Mouse (Mus musculus): Measurements from ENCODE around the gene Arnt2.

Gene Arnt2

DNA sequence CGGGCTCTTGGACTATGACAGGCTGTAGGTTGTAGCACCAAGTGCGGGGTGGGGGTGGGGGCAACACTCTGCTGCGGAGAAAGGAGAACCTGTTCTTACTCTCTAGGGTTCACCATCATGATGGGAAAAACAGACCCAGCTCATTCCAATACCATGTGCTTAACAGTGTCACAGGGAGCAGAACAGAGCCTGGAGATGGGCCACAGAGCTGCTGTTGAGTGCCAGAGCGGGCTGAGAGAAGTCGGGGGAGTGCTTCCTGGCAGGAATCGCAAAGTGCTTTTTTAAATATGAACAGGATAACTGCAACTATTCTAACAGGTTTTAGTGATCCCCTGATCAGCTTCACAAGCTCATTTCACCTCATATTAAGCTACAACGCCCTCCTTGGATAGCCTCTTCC, 116.9 kb downstream of the Arnt2 start:
- DNase-seq (ENCODE audit: low spot score in 2 of 2): no peak

DNA sequence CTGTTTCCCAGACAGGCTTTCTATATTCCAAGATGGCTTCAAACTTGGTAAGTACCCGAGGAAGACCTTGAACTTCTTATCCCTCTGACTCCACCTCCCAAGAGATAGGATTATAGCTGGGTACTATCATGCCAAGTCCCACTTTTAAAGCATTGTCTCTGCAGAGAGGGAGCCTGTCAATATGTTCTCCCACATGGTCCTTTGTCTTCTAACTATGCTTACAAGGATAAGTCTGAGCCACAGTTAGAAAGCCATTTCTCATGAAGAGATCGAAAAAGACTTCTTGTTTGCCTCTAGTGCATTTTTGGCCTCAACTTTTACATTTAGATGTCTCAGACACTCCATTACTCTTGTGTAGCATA, 122.8 kb downstream of the Arnt2 start:
- no peak for DNase-seq (ENCODE audit: low spot score in 2 of 2)

DNA sequence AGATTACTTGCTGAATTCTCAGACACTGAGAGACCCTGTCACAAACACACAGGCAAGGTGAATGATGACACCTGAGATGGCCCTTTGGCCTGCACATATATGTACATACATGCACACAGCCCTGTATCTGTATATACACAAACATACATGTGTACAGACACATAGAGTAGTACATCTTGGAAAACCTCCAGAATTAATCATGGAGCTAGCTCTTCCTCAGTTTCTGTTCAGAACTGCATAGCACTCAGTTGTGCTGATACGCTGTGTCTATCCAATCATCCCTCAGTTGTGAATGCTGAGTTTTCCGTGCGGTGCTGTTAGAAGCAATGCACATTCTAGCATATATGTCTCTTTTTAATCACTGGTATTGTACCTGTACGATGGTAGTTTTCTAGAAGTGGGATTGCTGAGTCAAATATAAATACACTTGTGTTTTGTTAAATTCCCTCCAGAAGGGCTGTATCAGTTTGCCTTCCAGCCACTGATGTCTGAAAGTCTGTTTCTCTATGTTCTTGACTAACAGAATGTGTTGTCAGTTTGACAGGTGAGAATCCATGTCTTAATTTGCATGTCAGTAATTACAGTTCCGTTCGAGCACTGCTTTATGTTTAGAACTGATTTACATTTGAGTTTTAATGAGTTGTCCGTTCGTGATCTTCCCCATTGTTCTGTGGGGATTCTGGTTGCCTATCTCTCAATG, 123.3 kb downstream of the Arnt2 start:
- no peak for DNase-seq (ENCODE audit: low spot score in 2 of 2)

DNA sequence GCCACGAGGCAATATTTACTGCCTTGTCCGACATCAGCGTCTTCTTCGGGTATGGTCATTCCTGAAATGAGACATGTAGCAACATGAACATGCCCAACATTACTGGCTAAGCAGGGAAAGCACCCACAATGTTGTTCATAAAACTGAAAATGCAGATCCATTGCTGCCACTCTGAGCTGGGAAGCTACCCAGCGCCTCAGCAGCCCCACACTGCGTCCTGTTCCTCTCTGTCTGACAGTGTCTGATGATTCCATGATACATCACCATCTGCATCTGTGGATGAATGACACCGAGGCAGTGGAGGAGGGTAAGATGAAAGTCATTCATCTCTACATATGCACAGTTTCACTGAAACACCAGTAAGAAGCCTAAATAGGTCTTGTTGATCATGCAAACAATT, 124.2 kb downstream of the Arnt2 start:
- DNase-seq (ENCODE audit: low spot score in 2 of 2): no peak

DNA sequence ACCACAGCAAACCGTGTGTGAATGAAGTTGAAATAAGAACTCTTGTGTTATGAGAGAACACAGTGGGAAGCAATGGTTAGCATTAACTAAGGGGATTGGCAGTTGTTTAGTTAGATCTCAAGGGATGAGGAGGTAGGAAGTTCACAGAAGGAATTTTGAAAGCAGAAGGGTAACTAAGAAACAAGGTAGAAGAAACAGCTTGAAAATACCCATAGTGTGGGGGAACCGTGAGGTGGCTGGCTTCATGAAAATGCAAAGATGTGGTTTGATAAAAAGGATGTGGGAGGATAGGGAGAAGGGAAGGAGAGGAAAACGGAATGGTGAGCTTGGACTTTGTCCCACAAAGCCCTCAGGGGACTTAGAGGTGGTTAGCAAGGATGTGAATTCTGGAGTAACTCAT, 125.0 kb downstream of the Arnt2 start:
- DNase-seq (ENCODE audit: low spot score in 2 of 2): no peak

DNA sequence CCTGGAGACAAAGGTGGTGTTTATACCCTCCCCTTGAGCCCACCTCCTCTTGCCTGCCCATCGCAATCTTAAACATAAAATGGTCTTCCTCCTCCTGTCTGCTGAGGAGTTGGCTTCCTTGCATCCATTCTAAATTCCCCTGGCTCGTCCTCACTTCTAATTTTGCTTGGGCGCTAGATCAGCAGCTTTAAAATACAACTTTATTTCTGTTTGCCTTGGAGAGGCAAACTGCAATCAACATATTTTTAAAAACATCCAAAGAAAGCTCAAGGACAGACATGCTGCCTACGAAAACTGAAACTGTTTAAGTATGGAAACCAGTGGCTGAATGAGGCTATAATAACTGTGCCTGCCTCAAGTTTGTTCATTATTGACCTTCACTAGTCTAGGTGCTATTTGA, 127.7 kb downstream of the Arnt2 start:
- DNase-seq (ENCODE audit: low spot score in 2 of 2): no peak

DNA sequence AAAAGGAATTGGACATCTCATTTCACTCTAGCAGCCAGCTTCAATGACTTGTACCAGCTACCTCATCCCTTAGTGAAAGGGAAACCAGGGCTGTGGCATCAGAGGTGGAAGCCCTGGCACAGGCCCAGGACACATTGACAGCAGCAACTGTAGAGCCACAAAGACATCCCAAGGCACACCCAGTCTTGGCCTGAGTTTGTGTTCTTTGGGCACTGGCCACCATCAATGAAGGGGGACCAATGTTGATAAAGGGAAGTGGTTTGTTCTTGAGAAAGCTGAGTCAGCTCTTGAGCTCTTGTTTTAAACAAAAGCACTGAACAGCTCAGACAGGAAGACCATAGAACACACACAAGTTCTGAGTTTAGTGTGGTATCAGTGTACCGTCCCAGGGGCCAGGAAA, 130.7 kb downstream of the Arnt2 start:
- DNase-seq (ENCODE audit: low spot score in 2 of 2): no peak

DNA sequence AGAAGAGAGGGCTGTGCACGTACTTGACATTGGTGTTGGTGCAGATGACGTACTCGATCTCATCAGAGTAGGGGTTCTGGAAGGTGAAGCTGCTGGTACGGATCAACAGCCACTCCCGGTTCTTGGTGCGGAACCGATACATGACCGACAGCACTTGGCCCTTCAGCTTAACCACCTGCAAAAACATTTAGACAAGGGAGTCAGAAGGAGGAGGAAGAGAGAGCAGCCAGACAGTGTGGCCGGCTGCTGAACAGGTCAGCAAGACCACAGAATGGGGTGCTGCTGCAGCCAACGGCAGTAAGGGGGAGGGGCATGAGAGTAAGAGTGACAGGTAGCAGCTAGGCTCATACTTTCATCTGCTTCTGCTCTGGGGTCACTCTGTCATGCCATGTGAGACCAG, 134.7 kb downstream of the Arnt2 start:
- no peak for DNase-seq (ENCODE audit: low spot score in 2 of 2)

DNA sequence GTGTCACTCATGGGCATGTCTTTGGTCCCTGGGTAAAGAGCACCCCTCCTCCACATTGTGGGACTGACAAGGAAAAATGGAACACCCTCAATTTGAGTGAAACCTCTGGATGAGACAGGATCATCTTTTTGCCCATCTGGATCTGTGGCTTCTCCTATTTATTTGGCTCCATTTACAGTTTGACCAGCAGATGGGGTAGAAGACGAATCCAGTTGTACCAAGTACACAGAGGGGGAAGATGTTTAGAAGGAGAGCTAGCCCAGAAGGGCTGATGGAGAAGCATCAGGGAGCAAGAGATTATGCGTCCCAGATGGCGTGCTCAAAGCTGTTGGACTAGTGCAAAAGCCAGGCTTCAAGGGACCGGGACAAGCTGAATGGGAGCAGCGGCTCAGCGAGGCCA, 136.0 kb downstream of the Arnt2 start:
- DNase-seq (ENCODE audit: low spot score in 2 of 2): no peak

DNA sequence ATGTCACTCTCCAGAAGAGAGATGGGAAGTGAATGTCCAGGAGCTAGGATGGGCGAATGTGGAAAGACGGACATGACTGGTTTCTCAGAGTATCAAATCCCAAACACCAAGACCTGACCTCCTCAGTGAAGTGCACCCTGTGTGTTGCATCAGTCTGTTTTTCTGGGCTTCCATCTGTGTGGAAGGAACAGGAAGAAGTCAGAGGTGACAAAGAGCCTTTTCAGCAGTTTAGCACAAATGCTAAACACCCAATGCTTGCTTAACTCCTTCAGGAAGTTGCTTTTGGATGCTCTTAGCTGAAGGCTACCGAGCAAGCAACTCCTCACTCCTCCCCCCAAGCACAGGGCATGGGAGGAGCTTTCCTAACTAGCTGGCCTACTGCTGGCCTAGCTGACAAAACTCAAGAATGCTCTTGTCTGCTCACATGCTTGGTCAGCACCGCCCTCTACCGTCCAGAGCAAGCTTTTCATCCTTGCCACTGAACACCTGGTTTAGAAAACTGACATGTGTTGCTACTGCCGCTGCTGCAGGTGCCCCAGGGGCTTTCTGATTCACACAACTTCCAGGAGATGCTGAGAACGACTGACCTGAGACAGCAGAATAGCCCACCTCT, 137.7 kb downstream of the Arnt2 start:
- DNase-seq (ENCODE audit: low spot score in 2 of 2): peak; percentile 7 to 54

DNA sequence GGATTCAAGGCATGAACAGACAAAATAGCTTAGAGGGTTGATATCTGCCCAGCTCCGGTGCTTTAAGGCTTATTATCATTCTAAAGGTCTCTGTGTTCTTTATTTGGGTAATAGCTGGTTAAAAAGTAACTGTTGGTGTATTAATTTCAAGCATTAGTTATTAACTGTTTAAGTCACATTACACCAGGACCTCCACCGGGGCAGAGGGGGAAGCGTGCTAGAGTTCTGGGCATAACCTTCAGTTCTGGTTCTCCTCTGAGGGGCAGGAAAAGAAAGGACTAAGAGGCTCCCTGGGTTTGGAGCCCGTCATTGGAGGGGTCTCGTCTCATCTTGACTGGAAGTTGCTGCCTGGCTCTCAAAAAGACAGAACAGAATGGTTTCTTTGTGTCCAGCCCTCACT, 138.5 kb downstream of the Arnt2 start:
- DNase-seq (ENCODE audit: low spot score in 2 of 2): no peak

DNA sequence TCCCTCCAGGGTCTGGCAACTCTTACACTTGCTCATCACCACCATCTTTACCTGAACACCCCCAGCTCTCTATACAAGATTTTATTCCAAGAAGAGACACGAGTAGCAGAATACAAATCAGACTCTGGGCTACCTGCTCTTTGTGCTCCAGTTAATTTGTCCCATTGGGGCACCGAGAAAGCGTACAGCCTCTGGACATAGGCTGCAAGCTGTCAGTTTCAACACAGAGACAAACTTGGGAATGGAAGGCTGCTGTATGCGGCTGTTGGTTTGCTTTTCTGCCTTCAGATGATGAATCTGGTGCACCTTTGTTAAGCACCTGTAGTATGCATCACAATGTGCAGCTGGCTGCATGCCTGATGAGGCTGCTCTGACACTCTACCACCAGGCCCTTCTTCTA, 146.5 kb downstream of the Arnt2 start:
- DNase-seq (ENCODE audit: low spot score in 2 of 2): no peak

DNA sequence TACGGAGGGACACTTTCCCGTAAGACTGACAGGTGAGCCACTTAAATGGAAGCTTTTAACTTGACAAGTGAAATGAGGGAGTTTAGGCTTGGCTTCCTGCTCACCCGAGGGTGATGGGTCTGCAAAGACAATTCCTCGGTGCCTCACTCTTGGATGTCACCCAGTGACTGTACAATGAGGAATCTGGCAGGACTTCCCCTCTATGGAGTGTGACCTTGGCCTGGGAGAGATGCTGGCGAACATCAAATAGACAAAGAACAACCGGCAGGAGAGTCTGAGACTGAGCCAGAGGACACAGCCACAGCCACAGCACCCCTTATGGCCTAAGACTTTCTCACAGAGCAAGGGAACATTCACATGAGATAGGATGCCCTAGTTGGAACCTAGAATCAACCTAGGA, 148.6 kb downstream of the Arnt2 start:
- no peak for DNase-seq (ENCODE audit: low spot score in 2 of 2)

DNA sequence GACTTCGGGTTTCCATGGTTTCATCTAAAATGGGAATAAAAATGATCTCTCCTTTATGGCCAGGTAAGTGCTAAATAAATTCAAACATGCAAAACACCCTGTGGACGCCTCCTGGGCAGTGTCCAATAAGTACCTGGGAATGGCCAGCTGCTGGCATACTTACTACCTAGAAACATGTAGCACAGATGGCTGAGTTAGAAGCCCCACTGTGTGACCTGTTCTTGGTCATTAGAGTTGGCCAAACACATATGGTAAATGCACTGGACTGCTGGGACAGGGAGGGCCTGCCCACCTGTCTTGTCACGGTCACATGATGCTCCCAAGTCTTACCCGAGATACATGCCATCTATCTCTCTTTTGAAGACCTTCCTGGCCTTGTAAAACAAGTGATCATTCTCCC, 149.6 kb downstream of the Arnt2 start:
- no peak for DNase-seq (ENCODE audit: low spot score in 2 of 2)

DNA sequence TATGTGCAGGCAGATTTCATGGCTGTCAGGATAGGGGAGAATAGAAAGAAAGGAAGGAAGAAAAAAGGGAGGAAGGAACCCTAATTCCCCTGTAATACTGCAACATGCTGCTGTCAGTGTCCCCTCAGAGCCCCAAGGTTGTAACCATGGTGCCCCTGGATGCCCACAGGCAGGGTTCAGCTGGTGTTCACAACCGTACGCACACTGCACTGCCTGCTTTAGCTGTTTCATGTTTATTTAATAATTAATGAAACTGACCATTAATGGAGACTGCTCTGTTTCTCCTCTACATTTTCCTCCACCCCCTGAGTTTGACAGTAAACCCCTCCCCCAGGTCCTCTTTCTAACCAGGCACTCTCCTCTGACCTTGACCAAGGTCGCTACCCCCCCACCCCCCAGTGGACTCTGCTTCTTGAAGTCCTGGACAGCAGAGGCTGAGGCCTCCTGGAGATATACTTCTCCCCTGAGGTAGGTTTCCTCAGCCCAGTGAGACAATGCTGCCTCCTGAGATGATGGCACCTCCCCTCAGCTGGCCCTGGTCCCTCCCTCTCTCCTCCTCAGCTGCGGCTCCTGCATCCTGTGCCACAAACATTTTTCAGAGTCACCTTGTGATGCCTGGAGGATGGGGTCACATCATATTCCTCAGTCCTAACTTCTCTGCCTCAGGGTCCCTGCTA, 150.5 kb downstream of the Arnt2 start:
- no peak for DNase-seq (ENCODE audit: low spot score in 2 of 2)

DNA sequence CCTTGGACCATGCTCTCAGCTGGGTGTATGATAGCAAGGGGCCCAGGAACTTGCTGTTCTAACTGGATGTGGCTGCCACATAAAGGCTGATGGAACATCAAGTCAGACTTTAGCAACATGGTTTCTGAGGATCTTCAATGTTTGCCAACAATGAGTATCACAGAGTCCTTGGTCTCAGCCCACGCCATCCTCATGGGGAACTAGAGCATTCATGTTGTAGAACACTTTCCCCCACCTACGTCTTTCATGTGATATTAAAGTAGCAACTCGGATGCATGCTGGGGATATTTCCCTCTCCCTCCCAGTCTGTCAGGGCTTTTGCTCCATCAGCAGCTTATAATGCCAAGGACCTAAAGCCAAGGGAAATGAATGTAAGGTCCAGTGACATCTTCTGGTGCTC, 153.3 kb downstream of the Arnt2 start:
- DNase-seq (ENCODE audit: low spot score in 2 of 2): no peak

DNA sequence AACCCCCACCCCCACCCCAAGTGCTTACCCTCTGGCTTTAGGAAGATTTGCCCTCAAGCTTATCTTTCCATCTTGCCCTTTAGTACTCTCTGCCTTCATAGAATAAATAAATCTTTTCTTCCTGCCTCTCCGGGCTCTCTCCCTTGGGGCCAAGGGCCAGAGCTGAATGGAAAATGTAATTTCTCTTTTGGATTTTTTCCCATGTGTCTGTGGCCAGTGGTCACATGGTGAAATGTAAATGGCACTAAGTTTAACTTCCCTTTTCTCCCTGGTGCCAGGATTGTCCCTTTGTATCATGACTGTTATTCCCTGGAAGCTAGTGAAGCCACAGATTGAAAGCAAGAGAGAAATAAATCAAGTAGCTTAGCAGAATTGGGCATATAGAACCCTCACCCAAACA, 153.7 kb downstream of the Arnt2 start:
- DNase-seq (ENCODE audit: low spot score in 2 of 2): no peak

DNA sequence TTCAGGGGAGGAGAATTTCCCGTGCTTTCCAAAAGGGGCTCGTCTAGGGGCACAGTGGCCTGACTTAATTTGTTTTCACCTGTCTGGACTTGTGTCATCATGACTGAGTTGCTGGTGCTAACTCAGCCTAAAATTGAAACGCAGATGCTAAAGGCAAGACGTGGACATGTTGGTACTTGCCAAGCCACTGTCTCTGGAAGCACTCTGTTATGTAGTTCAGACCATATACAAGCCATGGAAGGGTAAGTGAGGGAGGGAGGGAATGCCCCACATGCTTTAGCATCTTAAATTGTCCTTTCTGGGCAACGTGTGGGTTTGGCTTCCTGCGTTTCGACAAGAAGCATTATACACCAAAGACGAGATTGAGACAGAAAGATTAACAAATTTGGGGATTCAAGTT, 155.1 kb downstream of the Arnt2 start:
- no peak for DNase-seq (ENCODE audit: low spot score in 2 of 2)

DNA sequence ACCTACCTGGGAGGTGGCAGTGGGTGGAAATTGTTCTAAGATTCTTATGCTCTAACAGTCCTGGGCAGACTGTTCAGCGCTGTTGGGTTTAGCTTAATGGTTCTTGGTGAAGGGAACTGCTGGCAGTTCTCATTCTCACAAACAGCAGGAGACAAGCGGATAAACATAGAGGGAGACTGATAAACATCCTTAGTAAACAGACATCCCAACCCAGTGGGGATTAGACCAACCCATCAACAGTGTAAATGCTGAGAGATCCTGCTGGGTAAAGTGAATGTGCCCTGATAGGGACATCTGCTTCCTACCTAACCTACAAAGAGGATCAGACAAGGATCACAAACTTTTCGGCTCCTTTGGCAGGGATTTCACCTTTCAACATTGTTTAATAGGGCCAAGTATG, 155.7 kb downstream of the Arnt2 start:
- no peak for DNase-seq (ENCODE audit: low spot score in 2 of 2)

DNA sequence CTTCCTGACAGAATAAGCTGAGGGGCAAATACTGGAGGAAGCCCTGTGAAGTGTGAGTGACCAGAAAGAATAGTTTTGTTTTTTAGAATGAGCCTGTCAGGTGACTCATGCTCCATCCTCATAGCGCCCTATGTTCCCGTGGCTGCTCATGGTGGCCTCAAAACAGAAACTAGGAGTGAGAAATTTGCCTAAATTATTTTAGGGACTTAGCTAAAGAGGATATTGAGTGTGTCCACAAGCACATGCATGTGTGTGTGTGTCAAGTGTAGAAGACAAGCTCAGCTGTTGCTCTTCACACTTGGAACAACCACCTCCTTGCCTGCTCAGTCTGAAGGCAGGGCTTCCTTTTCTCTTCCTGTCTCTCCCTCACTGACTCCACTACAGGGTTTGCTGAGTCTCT, 158.3 kb downstream of the Arnt2 start:
- no peak for DNase-seq (ENCODE audit: low spot score in 2 of 2)

DNA sequence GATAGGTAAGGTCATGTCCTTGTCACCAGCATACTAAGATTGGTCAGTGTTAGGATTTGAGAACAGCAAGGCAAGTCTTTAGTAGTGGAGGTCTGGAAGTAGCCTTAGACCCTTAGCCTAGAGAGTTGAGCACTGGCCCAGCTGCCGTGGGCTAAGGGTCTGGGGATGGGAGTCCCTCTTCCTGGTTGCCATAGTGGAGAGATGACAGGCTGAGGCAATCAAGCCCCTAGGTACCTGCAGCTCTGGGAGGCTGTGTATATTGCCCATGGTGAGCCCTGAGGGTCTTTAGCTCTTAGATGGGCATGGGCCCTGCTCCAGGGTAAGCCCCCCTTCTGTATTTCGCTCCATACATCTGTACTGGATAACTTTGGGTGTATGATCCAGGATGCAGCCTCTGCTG, 159.2 kb downstream of the Arnt2 start:
- no peak for DNase-seq (ENCODE audit: low spot score in 2 of 2)

DNA sequence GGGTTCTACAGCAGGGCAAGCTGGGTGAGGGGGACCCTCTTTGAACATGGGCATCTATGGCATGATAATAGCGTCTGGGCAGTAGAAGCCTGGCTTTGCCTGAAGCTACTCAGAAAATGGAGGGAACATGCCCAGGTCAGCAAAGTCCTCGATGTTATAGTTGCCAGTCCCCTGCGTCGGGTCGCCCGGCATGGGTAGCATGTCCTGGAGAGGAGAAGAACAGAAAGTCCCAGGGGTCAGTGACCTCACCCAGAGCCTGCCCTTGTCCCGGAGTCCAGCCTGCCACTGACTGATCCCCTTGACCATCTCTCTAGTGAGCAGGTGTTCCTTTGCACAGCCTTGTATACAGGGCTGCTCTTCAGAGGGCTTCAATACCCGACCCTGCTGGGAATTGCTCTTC, 160.0 kb downstream of the Arnt2 start:
- no peak for DNase-seq (ENCODE audit: low spot score in 2 of 2)

DNA sequence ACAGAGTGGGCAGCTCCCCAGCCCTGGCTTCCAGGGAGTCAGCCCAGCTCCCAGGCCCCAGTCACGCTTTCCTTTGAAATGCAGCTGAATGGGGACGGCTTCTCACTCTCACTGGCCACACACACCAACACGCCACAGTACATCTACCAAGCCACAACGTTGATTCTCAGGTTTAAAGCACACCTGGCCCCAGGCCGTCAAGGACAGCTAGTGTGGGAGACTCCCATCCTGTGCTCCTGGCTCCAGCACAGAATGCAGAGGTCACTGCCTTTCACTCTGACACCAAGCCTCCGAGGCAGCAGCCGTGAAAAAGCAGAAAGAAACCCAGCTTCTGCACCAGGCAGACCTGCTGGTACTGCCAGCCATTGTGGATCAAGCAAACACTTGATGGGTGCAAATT, 160.6 kb downstream of the Arnt2 start:
- no peak for DNase-seq (ENCODE audit: low spot score in 2 of 2)
